Mouse (Mus musculus) activated CD4-positive, CD25-positive, alpha-beta regulatory T cell (primary cell): ENCODE data around the gene Bcat2. TPM values are rescaled to one million over a fixed set of nuclear protein-coding genes. Genes with fewer than 3 reads are reported as not detected.

Experiments
- polyA plus RNA-seq, 2 experiments: library from polyadenylated mRNA; unstranded; fragments of 100-300 nt; shearing (Covaris generic); gene quantifications; one replicate each; pipeline ENCODE4 v1.2.1; 2017

Gene Bcat2
- polyA plus RNA-seq: 10 to 100 TPM; 61.0 to 61.5 TPM

GRCm38 (mm10) chr7:45570103-45570741, at the start of gene Bcat2:
Bcat2 (plus strand) TSS chr7:45570153.

GRCm38 (mm10) chr7:45525809-45526473, 44.0 kb upstream of the Bcat2 start, which contains the start of the genes Ppp1r15a and Plekha4:
Ppp1r15a (minus strand) TSS chr7:45526268.
Plekha4 (plus strand) TSS chr7:45526330.

GRCm38 (mm10) chr7:45554744-45555143, 15.2 kb upstream of the Bcat2 start, which contains the start of gene Hsd17b14:
Hsd17b14 (plus strand) TSS chr7:45554893.

GRCm38 (mm10) chr7:45617042-45617695, 47.2 kb downstream of the Bcat2 start, which contains the start of gene Fut1:
Fut1 (plus strand) TSS chr7:45617289.

GRCm38 (mm10) chr7:45621443-45621842, 51.5 kb downstream of the Bcat2 start, which contains the start of gene Izumo1:
Izumo1 (plus strand) TSS chr7:45621811.

GRCm38 (mm10) chr7:45627261-45627660, 57.3 kb downstream of the Bcat2 start, which contains the start of gene Rasip1:
Rasip1 (plus strand) TSS chr7:45627488.

Other genes with a start within 250 kb of the Bcat2 start
- 10 to 100 TPM; 12.2 to 16.1 TPM for gene Trpm4, start 236.4 kb upstream of the Bcat2 start, polyA plus RNA-seq
- not detected for gene Hrc, start 234.9 kb upstream of the Bcat2 start, polyA plus RNA-seq
- under 1 TPM; 0.12 to 0.16 TPM for gene Ppfia3, start 203.1 kb upstream of the Bcat2 start, polyA plus RNA-seq
- under 1 TPM in 1 of 2 experiments, not detected in 1; 0.35 TPM for gene Lin7b, start 199.6 kb upstream of the Bcat2 start, polyA plus RNA-seq
- 100 to 1,000 TPM; 204 to 218 TPM for gene Snrnp70, start 174.4 kb upstream of the Bcat2 start, polyA plus RNA-seq
- not detected for gene Kcna7, start 164.5 kb upstream of the Bcat2 start, polyA plus RNA-seq
- gene Ntf5, start 156.5 kb upstream of the Bcat2 start, polyA plus RNA-seq: 1 to 10 TPM; 1.2 to 1.4 TPM
- not detected for gene Lhb, start 149.3 kb upstream of the Bcat2 start, polyA plus RNA-seq
- gene Gys1, start 135.3 kb upstream of the Bcat2 start, polyA plus RNA-seq: 10 to 100 TPM in 1 of 2 experiments, 1 to 10 TPM in 1; 6.3 to 11.1 TPM
- gene Ruvbl2, start 132.1 kb upstream of the Bcat2 start, polyA plus RNA-seq: 10 to 100 TPM; 52.7 to 55.4 TPM
- 1,000 to 10,000 TPM; 1,818 to 2,133 TPM for gene Ftl1, start 110.3 kb upstream of the Bcat2 start, polyA plus RNA-seq
- gene Bax, start 103.3 kb upstream of the Bcat2 start, polyA plus RNA-seq: 100 to 1,000 TPM; 303 to 346 TPM
- under 1 TPM; 0.45 to 0.88 TPM for gene Tulp2, start 88.3 kb upstream of the Bcat2 start, polyA plus RNA-seq
- under 1 TPM in 1 of 2 experiments, not detected in 1; 0.21 TPM for gene Gm45808, start 83.3 kb upstream of the Bcat2 start, polyA plus RNA-seq
- 1 to 10 TPM in 1 of 2 experiments, under 1 TPM in 1; 0.27 to 1.1 TPM for gene Dhdh, start 81.3 kb upstream of the Bcat2 start, polyA plus RNA-seq
- gene Nucb1, start 59.7 kb upstream of the Bcat2 start, polyA plus RNA-seq: 100 to 1,000 TPM; 193 to 285 TPM
- 10 to 100 TPM; 30.0 to 40.4 TPM for gene Ppp1r15a, start 43.9 kb upstream of the Bcat2 start, polyA plus RNA-seq
- gene Plekha4, start 43.8 kb upstream of the Bcat2 start, polyA plus RNA-seq: under 1 TPM in 1 of 2 experiments, not detected in 1; 0.49 TPM
- under 1 TPM; 0.85 to 0.86 TPM for gene Hsd17b14, start 15.3 kb upstream of the Bcat2 start, polyA plus RNA-seq
- gene Fgf21, start 45.3 kb downstream of the Bcat2 start, polyA plus RNA-seq: not detected
- gene Fut1, start 47.1 kb downstream of the Bcat2 start, polyA plus RNA-seq: under 1 TPM in 1 of 2 experiments, not detected in 1; 0.11 TPM
- under 1 TPM; 0.48 to 0.64 TPM for gene Izumo1, start 51.7 kb downstream of the Bcat2 start, polyA plus RNA-seq
- 1 to 10 TPM; 1.2 to 1.4 TPM for gene Rasip1, start 57.3 kb downstream of the Bcat2 start, polyA plus RNA-seq
- 1 to 10 TPM in 1 of 2 experiments, under 1 TPM in 1; 0.16 to 1.8 TPM for gene Mamstr, start 69.8 kb downstream of the Bcat2 start, polyA plus RNA-seq
- under 1 TPM; 0.05 to 0.23 TPM for gene Fut2, start 96.2 kb downstream of the Bcat2 start, polyA plus RNA-seq
- gene Ntn5, start 113.9 kb downstream of the Bcat2 start, polyA plus RNA-seq: under 1 TPM in 1 of 2 experiments, not detected in 1; 0.30 TPM
- under 1 TPM; 0.11 to 0.87 TPM for gene Sec1, start 124.2 kb downstream of the Bcat2 start, polyA plus RNA-seq
- 1 to 10 TPM; 1.4 to 2.6 TPM for gene Car11, start 129.7 kb downstream of the Bcat2 start, polyA plus RNA-seq
- gene Dbp, start 134.9 kb downstream of the Bcat2 start, polyA plus RNA-seq: 10 to 100 TPM; 30.7 to 43.2 TPM
- 1,000 to 10,000 TPM; 1,404 to 2,078 TPM for gene Rpl18, start 145.3 kb downstream of the Bcat2 start, polyA plus RNA-seq
- gene Sphk2, start 147.8 kb downstream of the Bcat2 start, polyA plus RNA-seq: 10 to 100 TPM; 21.2 to 24.8 TPM
- under 1 TPM in 1 of 2 experiments, not detected in 1; 0.09 TPM for gene Fam83e, start 151.1 kb downstream of the Bcat2 start, polyA plus RNA-seq
- not detected for gene Spaca4, start 155.7 kb downstream of the Bcat2 start, polyA plus RNA-seq
- gene Lmtk3, start 213.6 kb downstream of the Bcat2 start, polyA plus RNA-seq: under 1 TPM; 0.05 to 0.18 TPM
- gene Sult2b1, start 214.5 kb downstream of the Bcat2 start, polyA plus RNA-seq: 1 to 10 TPM; 1.7 to 4.0 TPM
- 10 to 100 TPM; 71.9 to 73.3 TPM for gene Cyth2, start 244.4 kb downstream of the Bcat2 start, polyA plus RNA-seq